Mouse (Mus musculus): ENCODE measurements around the gene Nmral1. TPM values are rescaled to one million over a fixed set of nuclear protein-coding genes. Genes with fewer than 3 reads are reported as not detected.

The Nmral1 gene
- total and polyA plus RNA-seq, 3 experiments: 2.2 to 4.0 (median 2.7) TPM

GRCm38 (mm10) chr16:4667190-4667808 lies 51.9 kb downstream of the Nmral1 start:
- H3K79me2 ChIP-seq (replicated peaks; ENCODE audit: control insufficient read depth, insufficient read depth, low read length): no peaks in the 10 kb centered on the region
- intact Hi-C loops (cut with DNase I): loop anchor here (1.0 to 5.0 kb wide), 3 partner anchors 37 to 115 kb away; no protein-coding TSS in a partner anchor
- H3K4me3 ChIP-seq: no peak overlapping the region
- TF ChIP-seq EP300 (IDR thresholded peaks at IDR 0.05; ENCODE audit: insufficient read depth, low read depth, low read length): peak; percentile 94
- no peak; the same call in 1 of the 2 replicates for TF ChIP-seq CTCF (IDR thresholded peaks at IDR 0.05)
- WGBS: 27% methylated on average over 3 of the region's 3 CpGs
- no peaks in the 10 kb centered on the region for H3K27me3 ChIP-seq (ENCODE audit: control insufficient read depth, insufficient read depth, low read length)
- no peaks in the 10 kb centered on the region; the same call in 1 of the 2 replicates for H3K4me1 ChIP-seq (ENCODE audit: control insufficient read depth, insufficient read depth, low read length)
- peak; percentile 80 to 82 for DNase-seq
- no peaks in the 10 kb centered on the region for H3K36me3 ChIP-seq (ENCODE audit: control insufficient read depth, insufficient read depth, low read length)
- H3K9ac ChIP-seq (ENCODE audit: low read depth, low read length): no peak overlapping the region
- no peak overlapping the region for H3K27ac ChIP-seq

- no peaks in the 10 kb centered on the region for H3K36me3 ChIP-seq (ENCODE audit: control insufficient read depth, insufficient read depth, low read length)
- intact Hi-C loops (cut with DNase I): loop anchor here (5.0 kb wide), 2 partner anchors 98 to 113 kb away; no protein-coding TSS in a partner anchor
- no peaks in the 10 kb centered on the region for H3K27me3 ChIP-seq (ENCODE audit: control insufficient read depth, insufficient read depth, low read length)
- no peak overlapping the region for H3K9ac ChIP-seq (ENCODE audit: low read depth, low read length)
- no peaks in the 10 kb centered on the region for H3K79me2 ChIP-seq (replicated peaks; ENCODE audit: control insufficient read depth, insufficient read depth, low read length)
- TF ChIP-seq CTCF (IDR thresholded peaks at IDR 0.05) (no peak), POLR2A (IDR thresholded peaks at IDR 0.05; ENCODE audit: insufficient read depth, low read depth, low read length) (no peak), EP300 (IDR thresholded peaks at IDR 0.05; ENCODE audit: insufficient read depth, low read depth, low read length) (no peak)
- H3K27ac ChIP-seq: no peak overlapping the region
- WGBS: 89% methylated on average over 2 of the region's 2 CpGs
- no peak for DNase-seq
- H3K4me3 ChIP-seq: no peak overlapping the region
- no peaks in the 10 kb centered on the region; the same call in 1 of the 2 replicates for H3K4me1 ChIP-seq (ENCODE audit: control insufficient read depth, insufficient read depth, low read length)
These were observed 53.4 kb downstream of the Nmral1 start for GRCm38 (mm10) chr16:4665726-4666125.

- no peaks in the 10 kb centered on the region for H3K36me3 ChIP-seq (ENCODE audit: control insufficient read depth, insufficient read depth, low read length)
- H3K27me3 ChIP-seq (ENCODE audit: control insufficient read depth, insufficient read depth, low read length): no peaks in the 10 kb centered on the region
- no peak overlapping the region for H3K27ac ChIP-seq
- intact Hi-C loops (cut with DNase I): no loop called here
- TF ChIP-seq CTCF (IDR thresholded peaks at IDR 0.05) (no peak), EP300 (IDR thresholded peaks at IDR 0.05; ENCODE audit: insufficient read depth, low read depth, low read length) (no peak), POLR2A (IDR thresholded peaks at IDR 0.05; ENCODE audit: insufficient read depth, low read depth, low read length) (no peak)
- no peak overlapping the region for H3K4me3 ChIP-seq
- H3K9ac ChIP-seq (ENCODE audit: low read depth, low read length): no peak overlapping the region
- no peaks in the 10 kb centered on the region; the same call in 1 of the 2 replicates for H3K4me1 ChIP-seq (ENCODE audit: control insufficient read depth, insufficient read depth, low read length)
- no peak for DNase-seq
- no peaks in the 10 kb centered on the region for H3K79me2 ChIP-seq (replicated peaks; ENCODE audit: control insufficient read depth, insufficient read depth, low read length)
- WGBS: 90% methylated on average over 2 of the region's 2 CpGs
These were observed 55.4 kb downstream of the Nmral1 start for GRCm38 (mm10) chr16:4663806-4664205.

GRCm38 (mm10) chr16:4661605-4662004 lies 57.6 kb downstream of the Nmral1 start:
- no peak overlapping the region for H3K4me3 ChIP-seq
- no peaks in the 10 kb centered on the region for H3K79me2 ChIP-seq (replicated peaks; ENCODE audit: control insufficient read depth, insufficient read depth, low read length)
- no peak for TF ChIP-seq EP300 (IDR thresholded peaks at IDR 0.05; ENCODE audit: insufficient read depth, low read depth, low read length)
- no peak for TF ChIP-seq CTCF (IDR thresholded peaks at IDR 0.05)
- TF ChIP-seq POLR2A (IDR thresholded peaks at IDR 0.05; ENCODE audit: insufficient read depth, low read depth, low read length): no peak
- no peak overlapping the region for H3K9ac ChIP-seq (ENCODE audit: low read depth, low read length)
- no peaks in the 10 kb centered on the region for H3K36me3 ChIP-seq (ENCODE audit: control insufficient read depth, insufficient read depth, low read length)
- no peak for DNase-seq
- intact Hi-C loops (cut with DNase I): no loop called here
- no peak overlapping the region for H3K27ac ChIP-seq
- H3K27me3 ChIP-seq (ENCODE audit: control insufficient read depth, insufficient read depth, low read length): no peaks in the 10 kb centered on the region
- H3K4me1 ChIP-seq (ENCODE audit: control insufficient read depth, insufficient read depth, low read length): no peaks in the 10 kb centered on the region; the same call in 1 of the 2 replicates
- 92% methylated on average over 2 of the region's 2 CpGs for WGBS

Other genes starting within 250 kb of the Nmral1 start
- gene Srl, start 177.5 kb downstream of the Nmral1 start, total RNA-seq (2021): 100 to 1,000 TPM; 771 to 870 TPM
- gene Srl, start 177.5 kb downstream of the Nmral1 start, polyA plus RNA-seq (2012; rRNA removed): 276 and 575 TPM in 2 replicates
- gene Tfap4, start 159.5 kb downstream of the Nmral1 start, total RNA-seq (2021): 1 to 10 TPM; 3.2 to 3.4 TPM
- gene Tfap4, start 159.5 kb downstream of the Nmral1 start, polyA plus RNA-seq (2012; rRNA removed): 2.4 and 2.9 TPM in 2 replicates
- 10 to 100 TPM; 10.0 to 11.1 TPM for gene Glis2, start 124.6 kb downstream of the Nmral1 start, total RNA-seq (2021)
- gene Glis2, start 124.6 kb downstream of the Nmral1 start, polyA plus RNA-seq (2012; rRNA removed): 17.3 and 23.8 TPM in 2 replicates
- gene Pam16, start 94.4 kb downstream of the Nmral1 start, total RNA-seq (2021): 100 to 1,000 TPM; 119 to 165 TPM
- 36.3 and 39.4 TPM in 2 replicates for gene Pam16, start 94.4 kb downstream of the Nmral1 start, polyA plus RNA-seq (2012; rRNA removed)
- 10 to 100 TPM in 1 of 2 experiments, 1 to 10 TPM in 1; 9.2 to 10.5 TPM for gene Vasn, start 79.4 kb downstream of the Nmral1 start, total RNA-seq (2021)
- gene Vasn, start 79.4 kb downstream of the Nmral1 start, polyA plus RNA-seq (2012; rRNA removed): 23.9 and 24.2 TPM in 2 replicates
- 100 to 1,000 TPM; 138 to 150 TPM for gene Dnaja3, start 79.4 kb downstream of the Nmral1 start, total RNA-seq (2021)
- gene Dnaja3, start 79.4 kb downstream of the Nmral1 start, polyA plus RNA-seq (2012; rRNA removed): 80.8 and 104 TPM in 2 replicates
- 10 to 100 TPM; 14.6 to 15.9 TPM for gene Coro7, start 39.6 kb downstream of the Nmral1 start, total RNA-seq (2021)
- 20.8 and 22.8 TPM in 2 replicates for gene Coro7, start 39.6 kb downstream of the Nmral1 start, polyA plus RNA-seq (2012; rRNA removed)
- 10 to 100 TPM; 72.4 to 84.9 TPM for gene Hmox2, start 7.0 kb upstream of the Nmral1 start, total RNA-seq (2021)
- 38.3 and 51.6 TPM in 2 replicates for gene Hmox2, start 7.0 kb upstream of the Nmral1 start, polyA plus RNA-seq (2012; rRNA removed)
- gene Cdip1, start 70.9 kb upstream of the Nmral1 start, total RNA-seq (2021): 10 to 100 TPM; 58.4 to 65.6 TPM
- 94.3 and 100 TPM in 2 replicates for gene Cdip1, start 70.9 kb upstream of the Nmral1 start, polyA plus RNA-seq (2012; rRNA removed)
- not detected for gene 4930562C15Rik, start 116.1 kb upstream of the Nmral1 start, total RNA-seq (2021)
- 0.23 TPM in 1 of 2 replicates, not detected in the other for gene 4930562C15Rik, start 116.1 kb upstream of the Nmral1 start, polyA plus RNA-seq (2012; rRNA removed)
- gene Ubald1, start 161.0 kb upstream of the Nmral1 start, total RNA-seq (2021): 10 to 100 TPM; 17.2 to 18.3 TPM
- gene Ubald1, start 161.0 kb upstream of the Nmral1 start, polyA plus RNA-seq (2012; rRNA removed): 18.2 and 24.5 TPM in 2 replicates
- 100 to 1,000 TPM; 148 to 168 TPM for gene Mgrn1, start 166.9 kb upstream of the Nmral1 start, total RNA-seq (2021)
- gene Mgrn1, start 166.9 kb upstream of the Nmral1 start, polyA plus RNA-seq (2012; rRNA removed): 274 and 284 TPM in 2 replicates
- gene Nudt16l1, start 219.4 kb upstream of the Nmral1 start, total RNA-seq (2021): 10 to 100 TPM; 16.7 to 17.1 TPM
- gene Nudt16l1, start 219.4 kb upstream of the Nmral1 start, polyA plus RNA-seq (2012; rRNA removed): 38.9 and 44.5 TPM in 2 replicates
- 10 to 100 TPM; 11.4 to 12.7 TPM for gene Anks3, start 244.8 kb upstream of the Nmral1 start, total RNA-seq (2021)
- gene Anks3, start 244.8 kb upstream of the Nmral1 start, polyA plus RNA-seq (2012; rRNA removed): 21.3 and 30.4 TPM in 2 replicates

Measured in heart, adult 2 months (tissue).